Mouse (Mus musculus) midbrain, embryonic 12.5 days (tissue): Measurements from ENCODE around the gene Slc35b2. TPM values are rescaled to one million over a fixed set of nuclear protein-coding genes. Genes with fewer than 3 reads are reported as not detected.
A peak's percentile ranks its signal among the peaks of the same experiment; 100 is the strongest.

Source experiments
- ATAC-seq: fragments of 200-750 bp; cut with Nextera tagmentation; 2 replicates; pipeline ENCODE4 v1.8.0; 2017; ENCODE audit warnings: low read depth, moderate TSS enrichment, moderate library complexity; ENCODE audit not compliant: low FRiP score
- H3K27ac ChIP-seq: fragments of 300-500 bp; sonication (generic); replicated peaks from 2 replicates; pipeline ENCODE4 v1.5.1; 2016; ENCODE audit warnings: mild to moderate bottlenecking
- H3K27me3 ChIP-seq: fragments of 300-500 bp; sonication (generic); 2 replicates; pipeline ENCODE4 v1.6.1; 2016; ENCODE audit warnings: mild to moderate bottlenecking
- H3K36me3 ChIP-seq: fragments of 300-500 bp; sonication (generic); 2 replicates; pipeline ENCODE4 v1.6.1; 2016
- H3K4me1 ChIP-seq: fragments of 300-500 bp; sonication (generic); 2 replicates; pipeline ENCODE4 v1.6.1; 2016
- H3K4me2 ChIP-seq: fragments of 300-500 bp; sonication (generic); replicated peaks from 2 replicates; pipeline ENCODE4 v1.6.1; 2016; ENCODE audit warnings: mild to moderate bottlenecking, moderate library complexity
- H3K4me3 ChIP-seq: fragments of 300-500 bp; sonication (generic); 2 replicates; pipeline ENCODE4 v1.5.1; 2016; ENCODE audit warnings: mild to moderate bottlenecking
- H3K9ac ChIP-seq: fragments of 300-500 bp; sonication (generic); replicated peaks from 2 replicates; pipeline ENCODE4 v1.6.1; 2016; ENCODE audit warnings: mild to moderate bottlenecking, moderate library complexity
- H3K9me3 ChIP-seq: fragments of 300-500 bp; sonication (generic); 2 replicates; pipeline ENCODE4 v1.6.1; 2016; ENCODE audit warnings: mild to moderate bottlenecking
- WGBS: fragments of 180-500 bp; shearing (Covaris S2); methylation state at CpG from one replicate; pipeline ENCODE4 v1.1.7; 2016; 5-methylcytosine and 5-hydroxymethylcytosine counted together
- polyA plus RNA-seq: library from polyadenylated mRNA; unstranded; fragments of >200 nt; fragmentation: Nextera tagmentation; extraction: Ambion mirVana; gene quantifications from 2 replicates; pipeline ENCODE4 v1.2.1, GENCODE M21; 2016

Gene Slc35b2
- polyA plus RNA-seq, 1 experiment from 2014 or later, result 102 TPM

DNA sequence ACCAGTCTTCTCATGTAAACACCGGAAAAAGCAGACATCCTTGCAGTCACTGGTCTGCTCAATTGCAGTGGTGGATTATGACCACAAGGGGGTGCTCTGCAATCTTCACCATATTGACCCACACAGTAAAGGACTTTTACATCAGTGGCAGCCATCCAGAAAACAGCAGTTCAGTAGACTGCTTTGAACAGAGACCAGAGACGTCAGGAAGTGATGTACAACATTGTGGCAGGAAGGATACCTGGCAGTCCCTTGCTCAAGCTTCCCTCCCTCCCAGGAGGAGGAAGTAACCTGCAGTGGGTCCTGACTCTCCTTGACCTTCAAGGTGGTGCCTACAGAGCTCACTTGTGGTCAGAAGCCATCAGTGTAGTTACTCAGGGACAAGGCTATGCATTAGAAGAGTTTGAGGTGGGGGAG is 17.9 kb downstream of the Slc35b2 start:
- H3K27me3 ChIP-seq, result no peaks in the 10 kb centered on the region
- WGBS, result 17% methylated on average over 2 of the region's 2 CpGs

DNA sequence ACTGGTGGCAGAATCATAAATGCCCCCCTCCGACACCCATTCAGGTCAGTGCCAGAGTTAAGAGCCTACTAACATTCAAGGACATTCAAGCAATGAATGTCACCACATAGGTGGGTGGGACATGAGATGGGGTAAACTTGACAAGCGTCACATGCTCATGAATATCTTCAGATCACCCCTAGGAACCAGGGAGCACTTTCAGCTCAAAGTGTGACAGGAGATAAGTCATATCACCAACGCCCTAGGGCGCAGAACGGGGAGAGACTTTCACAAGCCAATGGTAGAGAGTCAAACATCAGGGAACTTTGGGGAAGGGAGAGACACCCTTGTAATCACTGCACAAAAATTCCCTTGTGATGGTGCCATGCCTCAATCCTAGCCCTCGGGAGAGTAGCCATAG is 18.5 kb downstream of the Slc35b2 start:
- Histone ChIP-seq H3K27ac (no peak overlapping the region), H3K36me3 (0 out of 2 replicates have a peak, but pooled peaks cover 4% of the 10 kb centered on the region), H3K9me3 (no peaks in the 10 kb centered on the region), H3K4me3 (no peak overlapping the region), H3K9ac (no peak overlapping the region), H3K4me1 (peaks cover 20% of the 10 kb centered on the region), H3K27me3 (no peaks in the 10 kb centered on the region), H3K4me2 (no peak overlapping the region)
- ATAC-seq, result no peak
- WGBS, result 96% methylated on average over 6 of the region's 6 CpGs

More for the DNA sequence above, 17.9 kb downstream of the Slc35b2 start:
- ATAC-seq, result no peak
- Histone ChIP-seq H3K36me3 (no peaks in the 10 kb centered on the region), H3K9ac (no peak overlapping the region), H3K4me1 (peaks cover 20% of the 10 kb centered on the region), H3K9me3 (no peaks in the 10 kb centered on the region), H3K4me3 (no peak overlapping the region), H3K27ac (no peak overlapping the region), H3K4me2 (no peak overlapping the region)

DNA sequence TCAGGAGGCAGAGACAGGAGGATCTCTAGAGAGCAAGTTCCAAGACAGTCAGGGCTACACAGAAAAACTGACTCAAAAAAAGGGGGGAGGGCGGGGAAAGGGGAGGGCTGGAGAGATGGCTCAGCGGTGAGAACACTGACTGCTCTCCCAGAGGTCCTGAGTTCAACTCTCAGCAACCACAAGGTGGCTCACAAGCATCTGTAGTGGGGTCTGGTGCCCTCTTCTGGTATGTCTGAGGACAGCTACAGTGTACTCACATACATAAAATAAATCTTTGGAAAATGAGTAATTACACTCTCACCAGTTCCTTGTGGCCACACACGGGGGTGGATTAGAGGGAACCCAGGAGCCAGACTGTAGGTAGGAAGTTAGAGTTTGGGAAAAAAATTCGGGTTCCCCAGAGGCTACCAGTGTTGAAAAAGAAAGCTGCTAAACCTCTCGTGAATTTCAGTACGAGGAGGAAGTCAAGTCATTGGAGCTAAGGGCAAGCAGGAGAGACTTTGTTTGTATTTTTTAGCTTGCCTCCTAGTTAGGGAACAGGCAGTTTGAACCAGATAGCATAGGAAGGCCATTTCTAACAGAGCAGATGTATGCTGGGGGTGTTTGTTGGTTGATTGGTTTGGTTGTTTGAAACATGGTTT is 19.2 kb downstream of the Slc35b2 start:
- Histone ChIP-seq H3K4me1 (peaks cover 20% of the 10 kb centered on the region), H3K4me3 (no peak overlapping the region), H3K4me2 (no peak overlapping the region), H3K36me3 (0 out of 2 replicates have a peak, but pooled peaks cover 5% of the 10 kb centered on the region), H3K27ac (no peak overlapping the region), H3K9me3 (no peaks in the 10 kb centered on the region), H3K9ac (no peak overlapping the region), H3K27me3 (no peaks in the 10 kb centered on the region)
- 72% methylated on average over 6 of the region's 6 CpGs for WGBS
- ATAC-seq, result no peak

DNA sequence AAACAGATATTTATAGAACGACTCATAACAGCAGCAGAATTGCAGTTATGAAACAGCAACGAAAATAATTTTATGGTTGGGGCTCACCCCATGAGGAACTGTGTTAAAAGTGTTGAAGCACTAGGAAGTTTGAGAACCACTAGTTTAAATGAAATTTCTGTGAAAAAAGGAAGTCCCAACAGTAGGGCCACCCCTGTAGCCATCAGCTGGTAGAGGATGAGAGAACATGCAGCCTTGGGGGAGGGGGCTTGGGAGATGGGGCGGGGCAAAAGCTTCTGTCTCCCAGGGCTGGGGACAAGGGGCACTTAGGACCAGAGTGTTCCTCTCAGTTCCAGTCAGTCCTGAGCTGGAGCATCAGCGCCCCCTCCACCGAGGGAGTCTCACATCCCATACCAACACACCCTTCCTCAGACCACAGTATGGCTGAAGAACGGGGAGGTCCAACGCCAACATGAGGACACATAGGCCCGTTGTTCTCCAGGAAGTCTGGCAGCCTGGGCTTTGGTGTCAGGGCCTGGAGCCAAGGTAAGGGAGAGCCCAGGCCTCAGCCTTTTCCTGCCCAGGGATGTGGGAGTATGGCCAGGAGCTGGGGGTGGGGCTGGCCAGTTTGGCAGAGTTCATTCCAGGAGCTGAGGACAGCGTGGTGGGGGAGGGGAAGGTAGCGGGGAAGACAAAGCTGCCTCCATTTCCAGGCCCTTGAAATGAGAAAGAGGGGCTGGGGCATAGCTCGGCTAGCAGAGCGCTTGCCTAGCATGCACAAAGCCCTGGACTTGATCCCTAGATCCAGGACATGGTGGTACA is 20.6 kb downstream of the Slc35b2 start:
- Histone ChIP-seq H3K9me3 (no peaks in the 10 kb centered on the region), H3K9ac (peak overlapping the region; percentile 34; the same call in 1 of the 2 replicates), H3K27me3 (no peaks in the 10 kb centered on the region), H3K4me1 (peaks cover 20% of the 10 kb centered on the region), H3K4me3 (no peak overlapping the region), H3K4me2 (no peak overlapping the region; the same call in 1 of the 2 replicates), H3K27ac (peak overlapping the region; percentile 69), H3K36me3 (0 out of 2 replicates have a peak, but pooled peaks cover 5% of the 10 kb centered on the region)
- ATAC-seq, result peak; percentile 10; the same call in 1 of the 2 replicates
- 39% methylated on average over 12 of the region's 12 CpGs for WGBS

DNA sequence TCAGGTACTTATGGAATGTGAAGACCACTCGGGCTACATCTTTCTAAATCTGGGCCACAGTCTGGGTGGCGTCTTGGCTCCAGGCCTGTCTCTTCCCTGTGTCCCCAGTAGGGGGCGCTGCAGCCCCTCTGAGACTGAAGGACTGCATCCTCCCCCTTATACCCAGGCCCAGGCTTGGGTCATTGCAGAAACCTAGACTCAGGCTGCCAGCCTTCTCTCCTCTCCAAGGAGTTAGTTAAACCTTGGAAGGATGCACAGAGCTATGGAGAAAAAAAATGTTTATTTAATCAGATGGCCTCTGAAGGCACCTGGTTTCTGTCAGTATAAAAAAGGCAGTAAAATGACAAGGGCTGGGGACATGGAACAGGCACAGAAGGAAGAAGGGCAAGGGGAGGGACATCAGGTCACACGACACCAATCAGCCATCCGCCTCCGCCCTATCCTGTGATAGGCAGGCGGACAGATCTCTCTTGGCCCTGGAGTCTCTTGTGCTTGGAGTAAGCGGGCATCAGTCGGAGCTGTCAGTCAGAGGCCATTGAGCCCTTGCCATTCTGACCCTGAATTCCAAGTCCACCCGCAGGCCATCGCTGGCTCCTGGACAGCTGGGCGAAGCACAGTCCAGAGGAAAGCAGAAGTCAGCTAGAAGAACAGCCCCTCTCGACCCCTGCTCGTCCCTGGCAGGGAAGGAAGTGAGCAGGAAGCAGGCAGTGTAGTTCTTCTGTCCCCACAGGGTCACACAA is 21.4 kb downstream of the Slc35b2 start:
- Histone ChIP-seq H3K4me1 (peaks cover 20% of the 10 kb centered on the region), H3K27ac (peak overlapping the region; percentile 69), H3K9me3 (no peaks in the 10 kb centered on the region), H3K36me3 (0 out of 2 replicates have a peak, but pooled peaks cover 5% of the 10 kb centered on the region), H3K4me2 (no peak overlapping the region), H3K27me3 (no peaks in the 10 kb centered on the region), H3K4me3 (no peak overlapping the region), H3K9ac (no peak overlapping the region)
- WGBS, result 15% methylated on average over 14 of the region's 14 CpGs
- peak; percentile 66 for ATAC-seq

DNA sequence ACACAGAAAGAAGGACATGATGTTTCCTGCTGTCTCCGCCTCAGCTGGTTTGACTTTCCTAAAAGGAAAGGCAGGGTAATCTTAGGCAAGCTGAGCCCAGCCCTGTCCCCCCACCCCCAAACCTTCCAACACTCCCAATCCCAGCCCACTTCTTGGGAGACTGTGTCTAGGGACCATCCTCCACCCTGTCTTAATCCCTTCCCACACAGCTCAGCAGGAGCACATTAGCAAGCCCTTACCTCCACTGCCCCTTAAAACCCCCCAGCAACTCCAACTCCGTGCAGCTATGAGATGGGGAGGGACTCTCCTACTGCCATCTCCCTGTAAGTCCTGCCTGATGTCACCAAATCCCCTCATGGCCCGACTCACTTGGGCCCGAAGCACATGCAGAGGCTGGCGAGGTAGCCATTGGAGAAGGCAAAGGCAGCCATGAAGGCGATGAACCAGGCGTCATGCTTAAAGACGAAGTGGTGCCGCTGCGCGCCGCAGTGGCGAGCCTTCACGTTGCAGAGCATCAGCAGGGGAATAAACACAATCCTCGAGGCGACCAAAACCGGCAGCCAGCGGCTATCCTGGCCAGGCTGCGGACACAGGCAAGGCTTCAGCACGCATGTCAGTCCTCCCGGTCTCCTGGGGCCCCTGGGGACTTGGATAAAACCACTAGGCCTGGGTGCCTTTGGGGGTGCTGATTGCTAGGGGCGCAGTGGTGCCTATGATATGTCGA is 22.2 kb downstream of the Slc35b2 start:
- Histone ChIP-seq H3K4me2 (no peak overlapping the region), H3K4me3 (no peak overlapping the region), H3K9ac (no peak overlapping the region), H3K9me3 (no peaks in the 10 kb centered on the region), H3K36me3 (0 out of 2 replicates have a peak, but pooled peaks cover 5% of the 10 kb centered on the region), H3K4me1 (peaks cover 20% of the 10 kb centered on the region), H3K27me3 (no peaks in the 10 kb centered on the region), H3K27ac (peak overlapping the region; percentile 69; the same call in 1 of the 2 replicates)
- no peak for ATAC-seq
- WGBS, result 56% methylated on average over 23 of the region's 23 CpGs

DNA sequence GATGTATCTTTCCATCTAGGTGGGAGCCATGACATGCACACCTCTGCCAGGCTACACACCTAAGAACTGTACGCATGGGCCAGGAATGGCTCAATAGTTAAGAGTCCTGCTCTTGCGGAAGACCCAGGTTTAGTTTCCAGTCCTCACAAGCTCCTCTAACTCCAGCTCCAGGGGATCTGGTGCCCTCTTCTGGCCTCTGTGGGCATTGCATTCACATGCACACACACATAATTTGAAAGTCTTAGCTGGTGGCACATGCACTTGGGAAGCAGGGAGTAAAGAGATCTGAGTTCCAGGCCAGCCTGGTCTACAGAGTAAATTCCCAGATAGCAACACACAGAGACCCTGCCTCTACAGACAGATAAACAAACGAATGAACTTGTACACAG is 22.8 kb downstream of the Slc35b2 start:
- Histone ChIP-seq H3K36me3 (0 out of 2 replicates have a peak, but pooled peaks cover 5% of the 10 kb centered on the region), H3K9ac (no peak overlapping the region), H3K4me3 (no peak overlapping the region), H3K4me2 (no peak overlapping the region), H3K9me3 (no peaks in the 10 kb centered on the region), H3K4me1 (peaks cover 16% of the 10 kb centered on the region), H3K27ac (no peak overlapping the region), H3K27me3 (no peaks in the 10 kb centered on the region)
- 94% methylated on average over 3 of the region's 3 CpGs for WGBS
- no peak for ATAC-seq

DNA sequence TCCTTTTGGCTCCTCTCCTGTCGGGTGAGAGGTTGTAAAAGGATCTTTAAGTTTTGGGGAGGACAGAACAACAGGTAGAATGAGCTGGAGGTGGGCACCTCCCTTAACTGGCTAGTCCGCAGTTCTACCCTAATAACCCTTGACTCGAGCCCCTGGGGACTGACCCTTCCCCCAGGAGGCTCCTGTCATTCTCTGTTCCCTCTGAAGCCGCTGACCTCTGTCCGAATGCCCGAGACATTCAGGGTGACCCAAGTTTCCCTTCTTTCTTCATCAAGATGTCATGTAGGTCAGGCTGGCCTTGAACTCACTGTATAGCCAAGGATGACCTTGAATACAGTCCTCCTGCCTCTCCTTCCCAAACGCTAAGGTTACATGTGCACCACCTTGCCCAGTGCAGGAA is 24.7 kb downstream of the Slc35b2 start:
- Histone ChIP-seq H3K9ac (no peak overlapping the region), H3K27me3 (peaks cover 19% of the 10 kb centered on the region), H3K4me1 (peaks cover 28% of the 10 kb centered on the region), H3K4me3 (no peak overlapping the region), H3K27ac (no peak overlapping the region), H3K9me3 (no peaks in the 10 kb centered on the region), H3K4me2 (no peak overlapping the region), H3K36me3 (0 out of 2 replicates have a peak, but pooled peaks cover 5% of the 10 kb centered on the region)
- WGBS, result 84% methylated on average over 6 of the region's 7 CpGs
- ATAC-seq, result no peak

DNA sequence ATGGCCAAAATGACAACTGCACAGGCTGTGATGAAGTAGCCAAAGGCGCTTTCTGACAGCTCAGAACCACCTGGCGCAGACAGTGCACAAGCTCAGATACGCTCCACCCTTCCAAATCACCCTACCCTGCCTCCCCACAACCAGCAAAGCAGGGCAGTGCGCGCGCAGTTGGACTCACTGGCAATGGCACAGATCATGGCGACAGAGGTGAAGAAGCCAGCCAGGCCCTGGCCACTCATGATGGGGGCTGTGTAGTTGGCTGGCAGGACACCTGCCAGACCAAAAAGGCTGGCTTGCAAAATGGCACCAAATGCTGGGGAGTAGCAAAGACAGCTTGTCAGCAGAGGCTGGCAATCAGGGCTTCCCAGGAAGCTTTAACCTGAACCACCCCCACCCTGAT is 25.6 kb downstream of the Slc35b2 start:
- H3K36me3 ChIP-seq, result 0 out of 2 replicates have a peak, but pooled peaks cover 5% of the 10 kb centered on the region

DNA sequence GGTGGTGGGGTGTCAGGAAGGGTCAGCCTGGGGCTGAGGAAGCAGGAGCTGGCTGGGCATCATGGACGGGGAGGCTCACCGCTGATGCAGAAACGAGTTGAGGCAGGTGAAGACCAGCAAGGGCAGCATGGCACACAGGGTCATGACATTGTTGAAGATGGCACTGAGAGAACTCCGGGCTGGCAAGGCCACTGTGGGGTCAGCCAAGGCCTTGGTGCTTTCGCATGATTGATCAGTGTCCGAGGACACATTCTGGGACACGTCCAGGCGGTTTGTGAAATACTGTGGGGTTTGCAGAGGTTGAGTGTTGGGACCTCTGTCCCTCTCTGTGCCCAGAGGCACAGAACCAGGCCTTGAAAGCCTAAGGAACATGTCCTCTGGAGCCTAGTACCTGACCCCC is 26.2 kb downstream of the Slc35b2 start:
- no peaks in the 10 kb centered on the region for H3K9me3 ChIP-seq
- H3K4me3 ChIP-seq, result no peak overlapping the region
- peaks cover 34% of the 10 kb centered on the region for H3K27me3 ChIP-seq
- WGBS, result 95% methylated on average over 8 of the region's 8 CpGs
- 0 out of 2 replicates have a peak, but pooled peaks cover 5% of the 10 kb centered on the region for H3K36me3 ChIP-seq
- ATAC-seq, result no peak
- peaks cover 32% of the 10 kb centered on the region for H3K4me1 ChIP-seq
- H3K27ac ChIP-seq, result no peak overlapping the region
- H3K9ac ChIP-seq, result no peak overlapping the region
- no peak overlapping the region for H3K4me2 ChIP-seq

More for the DNA sequence above, 25.6 kb downstream of the Slc35b2 start:
- Histone ChIP-seq H3K27me3 (peaks cover 28% of the 10 kb centered on the region), H3K4me3 (no peak overlapping the region), H3K4me1 (peaks cover 32% of the 10 kb centered on the region), H3K4me2 (no peak overlapping the region), H3K9me3 (no peaks in the 10 kb centered on the region), H3K9ac (no peak overlapping the region), H3K27ac (no peak overlapping the region)
- over 99% methylated on average over 7 of the region's 7 CpGs for WGBS
- ATAC-seq, result no peak

DNA sequence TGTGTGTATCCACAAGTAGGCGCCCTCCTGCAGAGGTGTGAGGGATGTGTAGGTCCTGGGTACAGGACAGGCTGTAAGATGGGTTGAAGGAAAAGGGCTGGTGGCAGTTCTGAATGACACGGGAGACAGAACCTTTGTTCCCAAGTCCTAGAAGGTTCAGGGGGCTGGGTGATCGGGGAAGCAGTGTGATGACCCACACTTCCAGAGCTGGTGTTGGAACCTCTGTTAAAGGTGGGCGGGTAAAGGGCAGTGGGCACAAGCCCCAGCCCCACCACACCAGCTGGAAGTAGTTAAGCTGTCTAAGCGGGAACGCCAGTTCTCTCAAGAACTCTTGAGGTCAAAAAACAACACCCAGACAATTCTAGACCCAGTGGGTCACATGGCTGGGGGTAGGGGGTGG is 26.7 kb downstream of the Slc35b2 start:
- no peak overlapping the region for H3K4me3 ChIP-seq
- 0 out of 2 replicates have a peak, but pooled peaks cover 5% of the 10 kb centered on the region for H3K36me3 ChIP-seq
- H3K4me2 ChIP-seq, result no peak overlapping the region
- H3K9ac ChIP-seq, result no peak overlapping the region
- H3K27ac ChIP-seq, result no peak overlapping the region
- H3K4me1 ChIP-seq, result peaks cover 33% of the 10 kb centered on the region
- 87% methylated on average over 6 of the region's 6 CpGs for WGBS
- peaks cover 39% of the 10 kb centered on the region for H3K27me3 ChIP-seq
- no peak for ATAC-seq
- no peaks in the 10 kb centered on the region for H3K9me3 ChIP-seq
